Mouse (Mus musculus): ENCODE measurements around the gene Rnpepl1.

GRCm38 (mm10) chr1:92874011-92874410 lies 36.6 kb upstream of the Rnpepl1 start:
- TF ChIP-seq POLR2A (IDR thresholded peaks at IDR 0.05; ENCODE audit: borderline replicate concordance, extremely low read depth, low read depth, low read length), result no peak
- TF ChIP-seq CTCF (IDR thresholded peaks at IDR 0.05; ENCODE audit: insufficient read depth, low read length), result no peak
